Mouse (Mus musculus) neural tube, embryonic 12.5 days (tissue): ENCODE data around the gene Alg3. TPM values are rescaled to one million over a fixed set of nuclear protein-coding genes. Genes with fewer than 3 reads are reported as not detected.

Experiments
- ATAC-seq: fragments of 200-750 bp; cut with Nextera tagmentation; 2 replicates; pipeline ENCODE4 v1.8.0; 2017; ENCODE audit warnings: low read depth, mild to moderate bottlenecking, moderate TSS enrichment, moderate library complexity; ENCODE audit not compliant: low FRiP score
- H3K27ac ChIP-seq: fragments of 300-500 bp; sonication (generic); 2 replicates; pipeline ENCODE4 v1.5.1; 2016
- H3K27me3 ChIP-seq: fragments of 300-500 bp; sonication (generic); replicated peaks from 2 replicates; pipeline ENCODE4 v1.6.1; 2016; ENCODE audit warnings: mild to moderate bottlenecking
- H3K36me3 ChIP-seq: fragments of 300-500 bp; sonication (generic); 2 replicates; pipeline ENCODE4 v1.6.1; 2016; ENCODE audit warnings: mild to moderate bottlenecking
- H3K4me1 ChIP-seq: fragments of 300-500 bp; sonication (generic); 2 replicates; pipeline ENCODE4 v1.6.1; 2016
- H3K4me2 ChIP-seq: fragments of 300-500 bp; sonication (generic); replicated peaks from 2 replicates; pipeline ENCODE4 v1.6.1; 2016; ENCODE audit warnings: mild to moderate bottlenecking
- H3K4me3 ChIP-seq: fragments of 300-500 bp; sonication (generic); 2 replicates; pipeline ENCODE4 v1.5.1; 2016
- H3K9ac ChIP-seq: fragments of 300-500 bp; sonication (generic); 2 replicates; pipeline ENCODE4 v1.6.1; 2016; ENCODE audit warnings: mild to moderate bottlenecking
- H3K9me3 ChIP-seq: fragments of 300-500 bp; sonication (generic); 2 replicates; pipeline ENCODE4 v1.6.1; 2016; ENCODE audit warnings: mild to moderate bottlenecking
- WGBS: fragments of 180-500 bp; shearing (Covaris S2); methylation state at CpG from one replicate; pipeline ENCODE4 v1.1.7; 2016; 5-methylcytosine and 5-hydroxymethylcytosine counted together
- microRNA counts: library from miRNA; unstranded; fragments of <30 nt; microRNA quantifications from one replicate; lab custom pipeline; 2017
- microRNA-seq: library from miRNA; unstranded; fragments of <30 nt; microRNA quantifications from one replicate; pipeline ENCODE4, GENCODE M21; 2017
- polyA plus RNA-seq: library from polyadenylated mRNA; unstranded; fragments of >200 nt; fragmentation: Nextera tagmentation; extraction: Ambion mirVana; gene quantifications from 2 replicates; pipeline ENCODE4 v1.2.1, GENCODE M21; 2016

Alg3 gene
- polyA plus RNA-seq, 1 experiment from 2014 or later, result 44.5 TPM

DNA sequence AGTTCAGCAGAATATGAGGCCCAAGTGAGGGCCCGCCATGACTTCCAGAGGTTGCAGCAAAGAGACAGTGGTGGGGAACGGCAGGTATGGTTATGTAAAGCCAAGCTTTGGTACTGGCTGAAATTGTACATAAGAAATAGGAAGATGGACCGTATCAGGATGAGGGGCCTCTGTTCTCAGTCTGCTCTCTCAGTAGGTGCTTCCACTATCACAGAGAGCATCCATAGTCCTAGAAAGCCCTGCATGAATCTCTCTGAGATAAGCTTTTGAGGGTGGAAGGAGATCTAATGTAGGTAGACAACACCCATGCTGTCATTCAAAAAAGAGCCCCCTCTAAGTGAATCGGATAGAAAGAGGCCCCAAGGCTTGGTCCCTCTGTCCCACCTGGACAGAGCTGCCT lies 15.8 kb downstream of the Alg3 start:
- WGBS, result 88% methylated on average over 4 of the region's 4 CpGs
- H3K4me3 ChIP-seq, result no peak overlapping the region
- no peak overlapping the region for H3K27ac ChIP-seq
- no peaks in the 10 kb centered on the region for H3K36me3 ChIP-seq
- H3K9me3 ChIP-seq, result no peaks in the 10 kb centered on the region
- H3K4me1 ChIP-seq, result peaks cover 4% of the 10 kb centered on the region
- H3K9ac ChIP-seq, result no peak overlapping the region
- ATAC-seq, result no peak
- peaks cover 40% of the 10 kb centered on the region for H3K27me3 ChIP-seq
- no peak overlapping the region for H3K4me2 ChIP-seq

DNA sequence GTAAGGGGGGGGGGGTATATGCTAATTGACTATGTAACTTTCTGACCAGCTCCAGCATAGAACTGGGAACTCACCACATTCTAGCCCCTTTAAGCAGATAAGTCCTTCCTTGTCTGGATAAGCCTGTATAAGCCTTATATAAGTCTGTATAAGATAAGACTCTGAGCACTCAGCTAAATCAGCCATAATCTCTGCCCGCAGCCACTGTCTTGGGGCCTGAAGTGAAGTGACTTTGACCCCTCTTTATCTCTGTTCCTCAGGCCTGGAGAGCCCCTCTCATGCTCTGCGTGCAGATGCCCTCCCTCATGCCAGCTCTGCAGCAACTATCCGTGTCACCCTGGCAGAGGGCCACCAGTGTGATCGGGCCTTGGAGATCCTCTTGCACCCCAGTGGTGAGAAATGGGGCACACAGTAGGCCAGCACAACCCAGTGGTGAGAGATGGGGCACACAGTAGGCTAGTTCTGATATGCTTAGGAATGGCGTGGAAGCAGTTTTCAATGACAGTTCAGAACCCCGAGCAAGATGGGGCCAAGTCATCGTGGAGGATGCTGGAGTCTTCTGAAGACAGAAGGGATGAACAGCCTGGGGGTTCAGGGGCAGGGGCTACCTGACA lies 16.4 kb downstream of the Alg3 start:
- no peak overlapping the region for H3K27ac ChIP-seq
- H3K4me1 ChIP-seq, result peaks cover 10% of the 10 kb centered on the region
- H3K36me3 ChIP-seq, result no peaks in the 10 kb centered on the region
- WGBS, result 88% methylated on average over 7 of the region's 7 CpGs
- no peak overlapping the region for H3K4me3 ChIP-seq
- no peak overlapping the region for H3K9ac ChIP-seq
- no peak overlapping the region for H3K4me2 ChIP-seq
- no peak for ATAC-seq
- H3K27me3 ChIP-seq, result peaks cover 46% of the 10 kb centered on the region
- no peaks in the 10 kb centered on the region for H3K9me3 ChIP-seq

DNA sequence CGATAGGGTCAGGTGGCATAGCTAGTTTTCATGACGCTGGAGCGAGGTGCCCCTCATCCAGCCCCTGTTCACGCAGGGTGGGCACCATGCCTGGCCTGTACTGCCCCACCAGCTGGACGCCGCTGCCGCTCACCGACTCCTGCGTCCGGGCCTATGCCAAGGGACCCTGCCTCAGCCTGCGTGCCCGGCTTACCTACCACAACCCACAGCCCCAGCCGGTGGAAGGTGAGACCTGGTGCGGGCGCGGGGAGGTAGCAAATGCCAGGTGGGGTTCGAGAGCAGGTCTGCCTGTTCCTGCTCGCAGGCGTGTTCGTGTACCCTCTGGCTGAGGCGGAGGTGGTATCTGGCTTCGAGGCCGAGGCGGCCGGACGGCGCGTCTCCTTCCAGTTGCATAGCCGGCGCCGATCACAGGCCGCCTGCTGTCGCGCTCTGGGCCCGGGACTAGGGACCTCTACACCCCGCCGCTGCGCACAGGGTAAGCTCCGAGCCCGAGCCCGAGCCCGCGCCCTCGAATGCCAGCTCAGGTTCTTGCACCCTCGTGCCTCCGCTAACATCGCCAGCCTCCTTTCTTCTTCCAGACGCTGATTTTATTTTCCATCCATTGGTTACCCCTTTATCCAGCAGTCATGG lies 20.3 kb downstream of the Alg3 start:
- Histone ChIP-seq H3K9ac (peak overlapping the region; percentile 59; the same call in 1 of the 2 replicates), H3K4me2 (peak overlapping the region; percentile 92)

DNA sequence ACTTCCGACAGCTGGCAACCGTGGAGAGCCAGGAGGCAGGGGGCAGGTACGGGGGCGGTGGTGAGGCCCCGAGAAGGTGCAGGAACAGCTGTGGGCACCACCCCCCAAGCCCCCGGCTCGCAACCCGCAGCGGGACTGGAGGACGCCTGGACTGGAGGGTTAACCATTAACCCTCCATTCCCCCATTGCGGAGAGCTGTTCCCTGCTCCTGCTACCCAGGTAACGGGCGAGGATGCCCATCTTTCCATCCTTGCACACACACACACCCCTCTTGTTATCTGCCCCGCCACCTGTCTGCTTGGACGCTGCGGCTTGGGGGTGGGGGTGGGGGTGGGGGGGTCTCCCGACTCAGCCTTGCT lies 20.9 kb downstream of the Alg3 start:
- peaks cover 63% of the 10 kb centered on the region for H3K27me3 ChIP-seq
- peaks cover 21% of the 10 kb centered on the region for H3K4me1 ChIP-seq
- no peaks in the 10 kb centered on the region for H3K9me3 ChIP-seq
- no peak overlapping the region for H3K27ac ChIP-seq
- peak overlapping the region; percentile 92 for H3K4me2 ChIP-seq
- no peak; the same call in 1 of the 2 replicates for ATAC-seq
- 0 out of 2 replicates have a peak overlapping the region, but pooled peaks have one; percentile 59 for H3K9ac ChIP-seq
- 2% methylated on average over 17 of the region's 17 CpGs for whole genome bisulfite sequencing
- peak overlapping the region; percentile 49 for H3K4me3 ChIP-seq
- H3K36me3 ChIP-seq, result no peaks in the 10 kb centered on the region

More for the DNA sequence above, 20.3 kb downstream of the Alg3 start:
- peaks cover 21% of the 10 kb centered on the region for H3K4me1 ChIP-seq
- H3K27ac ChIP-seq, result no peak overlapping the region
- H3K9me3 ChIP-seq, result no peaks in the 10 kb centered on the region
- peaks cover 63% of the 10 kb centered on the region for H3K27me3 ChIP-seq
- H3K4me3 ChIP-seq, result peak overlapping the region; percentile 49
- H3K36me3 ChIP-seq, result no peaks in the 10 kb centered on the region
- 4% methylated on average over 48 of the region's 48 CpGs for WGBS
- peak; percentile 19; the same call in 1 of the 2 replicates for ATAC-seq

DNA sequence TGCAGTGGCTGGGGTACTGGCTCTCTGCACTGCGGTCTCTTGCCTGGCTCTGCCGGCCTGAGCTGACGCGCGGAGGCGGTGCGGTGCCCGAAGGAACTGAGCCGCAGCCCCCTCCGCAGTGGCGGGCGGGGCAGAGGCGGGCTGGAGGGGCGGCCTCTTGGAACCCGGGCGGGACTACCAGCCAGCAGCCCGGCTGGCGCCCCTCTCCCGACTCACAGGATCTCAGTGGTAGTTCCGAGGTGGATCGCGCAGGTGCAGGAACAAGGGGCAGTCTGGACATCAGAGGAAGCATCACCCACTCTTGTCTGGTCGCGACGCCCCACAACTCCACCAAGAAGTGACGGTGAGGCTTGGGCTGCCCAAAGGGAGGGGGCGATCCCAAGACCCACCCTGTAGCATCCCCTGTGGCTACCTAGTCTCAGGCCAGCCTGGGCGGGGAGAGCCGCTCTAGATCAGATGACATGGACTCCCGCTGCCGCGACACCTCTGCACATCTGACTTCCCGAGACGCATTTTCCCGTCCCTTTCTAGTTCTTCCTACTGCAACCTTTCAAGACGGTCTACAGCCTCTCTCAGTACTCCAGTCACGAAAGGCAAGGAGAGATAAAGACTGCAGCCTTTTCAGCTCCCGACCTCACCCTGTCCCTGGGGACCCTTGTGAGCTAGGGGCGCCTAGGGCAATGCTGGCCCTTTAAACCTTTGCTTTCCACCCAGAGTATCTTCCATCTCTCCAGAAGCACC lies 21.4 kb downstream of the Alg3 start:
- H3K4me3 ChIP-seq, result peak overlapping the region; percentile 49
- H3K27me3 ChIP-seq, result peaks cover 61% of the 10 kb centered on the region
- no peaks in the 10 kb centered on the region for H3K36me3 ChIP-seq
- no peaks in the 10 kb centered on the region for H3K9me3 ChIP-seq
- H3K4me1 ChIP-seq, result peaks cover 21% of the 10 kb centered on the region
- WGBS, result under 1% methylated on average over 38 of the region's 39 CpGs
- H3K27ac ChIP-seq, result no peak overlapping the region
- H3K9ac ChIP-seq, result peak overlapping the region; percentile 59
- peak overlapping the region; percentile 92 for H3K4me2 ChIP-seq
- ATAC-seq, result peak; percentile 89

DNA sequence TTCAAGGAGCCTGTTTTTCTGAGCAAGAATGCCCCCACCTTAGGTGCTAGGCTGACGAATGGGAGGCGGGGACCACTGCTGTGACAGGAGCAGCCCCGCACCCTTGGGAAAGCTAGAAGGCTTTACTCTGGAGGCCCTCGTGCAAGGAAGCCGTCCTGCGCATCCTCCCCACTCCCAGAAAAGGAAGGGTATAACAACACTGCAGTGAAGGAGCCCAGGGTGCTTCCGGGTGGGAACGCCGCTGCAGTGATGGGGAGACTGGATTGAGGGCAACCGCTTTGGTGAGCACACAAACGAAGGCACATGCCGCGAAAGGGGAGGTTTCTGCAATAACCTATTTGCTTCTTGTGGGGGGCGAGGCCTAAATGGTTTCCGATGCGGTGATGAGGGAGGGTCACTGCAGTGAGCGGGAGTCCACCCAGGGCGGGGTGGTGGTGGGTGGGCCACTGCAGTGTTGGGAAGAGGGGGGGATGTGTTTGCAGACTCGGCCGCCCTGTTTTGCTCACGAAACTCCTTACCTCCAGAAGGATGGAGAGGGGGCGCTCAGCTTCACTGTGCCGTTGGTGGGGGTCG lies 22.1 kb downstream of the Alg3 start, which contains the start of gene Vwa5b2:
Vwa5b2 (plus strand) TSS at position 106 of the 573 bp plus-strand sequence.
- Histone ChIP-seq H3K27me3 (peaks cover 58% of the 10 kb centered on the region), H3K4me2 (peak within 1 kb of the TSS; percentile 92)
- under 1% methylated on average over 24 of the region's 24 CpGs for WGBS

DNA sequence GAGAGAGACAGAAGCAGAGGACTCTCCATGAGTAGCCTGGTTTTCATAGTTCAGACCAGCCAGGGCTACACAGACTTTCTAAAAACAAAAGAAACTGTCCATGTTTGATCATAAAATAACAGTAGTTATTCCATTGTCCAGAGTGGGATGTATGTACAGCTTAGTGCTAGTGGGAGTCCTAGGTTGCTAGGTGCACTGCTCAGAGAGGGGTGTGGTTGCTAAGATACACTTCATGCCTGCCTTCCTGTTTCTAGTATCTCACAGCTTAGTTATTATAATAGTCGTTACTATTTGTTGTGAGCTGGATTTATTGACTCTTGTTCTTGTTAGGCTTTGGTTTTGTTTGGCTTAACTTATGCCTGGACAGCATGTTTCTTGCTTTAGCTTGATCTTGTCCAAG lies 46.5 kb downstream of the Alg3 start:
- Histone ChIP-seq H3K27me3 (no peaks in the 10 kb centered on the region), H3K4me2 (no peak overlapping the region), H3K4me1 (no peaks in the 10 kb centered on the region), H3K9me3 (no peaks in the 10 kb centered on the region), H3K4me3 (no peak overlapping the region), H3K27ac (no peak overlapping the region), H3K9ac (no peak overlapping the region), H3K36me3 (peaks cover 31% of the 10 kb centered on the region)
- WGBS, result 68% methylated on average over 1 of the region's 1 CpGs
- ATAC-seq, result no peak

More for the DNA sequence above, 22.1 kb downstream of the Alg3 start, which contains the start of gene Vwa5b2:
- H3K36me3 ChIP-seq, result no peaks in the 10 kb centered on the region
- no peaks in the 10 kb centered on the region for H3K9me3 ChIP-seq
- H3K4me3 ChIP-seq, result peak within 1 kb of the TSS; percentile 49
- no peak within 1 kb of the TSS for H3K27ac ChIP-seq
- H3K4me1 ChIP-seq, result peaks cover 21% of the 10 kb centered on the region
- peak; percentile 74 for ATAC-seq
- H3K9ac ChIP-seq, result peak within 1 kb of the TSS; percentile 59

DNA sequence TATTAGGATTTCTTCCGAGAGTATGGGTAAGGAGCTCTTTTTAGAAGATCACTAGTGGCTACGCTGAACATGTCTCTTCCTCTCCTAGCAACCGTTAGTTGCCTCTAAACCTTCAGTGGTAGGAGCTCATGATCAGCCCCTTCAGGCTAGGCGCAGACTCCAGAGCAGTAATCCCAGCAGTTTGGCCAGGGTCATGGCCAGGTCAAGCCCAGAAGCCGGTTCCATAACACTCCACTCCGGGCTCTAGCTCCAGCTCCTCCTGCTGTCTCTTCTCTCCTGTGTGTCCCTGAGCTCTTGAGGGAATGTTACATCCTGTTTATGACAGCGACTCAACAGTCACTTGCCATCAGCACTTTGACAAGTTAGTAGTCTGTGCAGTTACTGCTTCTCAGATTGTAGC lies 54.2 kb downstream of the Alg3 start:
- H3K36me3 ChIP-seq, result peaks cover 79% of the 10 kb centered on the region
- no peaks in the 10 kb centered on the region for H3K4me1 ChIP-seq
- no peaks in the 10 kb centered on the region for H3K27me3 ChIP-seq
- no peak overlapping the region for H3K9ac ChIP-seq
- no peak overlapping the region for H3K4me3 ChIP-seq
- H3K27ac ChIP-seq, result no peak overlapping the region
- no peak overlapping the region for H3K4me2 ChIP-seq
- WGBS, result 72% methylated on average over 7 of the region's 7 CpGs
- no peak for ATAC-seq
- H3K9me3 ChIP-seq, result no peaks in the 10 kb centered on the region

MicroRNA genes within 50 kb of the gene (microRNA counts, 519-probe panel; counts per million panel counts)
- 5,225 counts per million, percentile 85 among the panel's probes with 10 or more counts for microRNA mmu-miR-1224 (lab: Ali Mortazavi, UCI)

Small RNA genes lying within 50 kb of the gene (microRNA-seq; reads per million reads assigned to microRNA genes)
- 16.8 reads per million, percentile 28 among the genes with 10 or more reads in this experiment for gene Mir1224

Other genes with a start within 250 kb of the Alg3 start
- 121 and 131 TPM in 2 replicates for gene Abcc5, start 185.3 kb downstream of the Alg3 start, polyA plus RNA-seq
- 121 and 125 TPM in 2 replicates for gene Eif2b5, start 112.9 kb downstream of the Alg3 start, polyA plus RNA-seq
- 48.2 and 54.9 TPM in 2 replicates for gene Dvl3, start 94.8 kb downstream of the Alg3 start, polyA plus RNA-seq
- gene Ap2m1, start 76.3 kb downstream of the Alg3 start, polyA plus RNA-seq, result 922 and 966 TPM in 2 replicates
- gene Abcf3, start 63.2 kb downstream of the Alg3 start, polyA plus RNA-seq, result 70.9 and 81.2 TPM in 2 replicates
- 12.7 and 14.0 TPM in 2 replicates for gene Vwa5b2, start 22.3 kb downstream of the Alg3 start, polyA plus RNA-seq
- 18.7 and 21.2 TPM in 2 replicates for gene Eef1akmt4, start 142 bp downstream of the Alg3 start, polyA plus RNA-seq
- gene Gm49333, start 125 bp downstream of the Alg3 start, polyA plus RNA-seq, result not detected in 2 replicates
- gene Camk2n2, start 9.6 kb upstream of the Alg3 start, polyA plus RNA-seq, result 11.9 and 12.3 TPM in 2 replicates
- gene Ece2, start 18.1 kb upstream of the Alg3 start, polyA plus RNA-seq, result 6.9 and 8.0 TPM in 2 replicates
- 412 and 424 TPM in 2 replicates for gene Psmd2, start 39.9 kb upstream of the Alg3 start, polyA plus RNA-seq
- gene Eif4g1, start 56.6 kb upstream of the Alg3 start, polyA plus RNA-seq, result 183 and 190 TPM in 2 replicates
- 20.8 and 24.3 TPM in 2 replicates for gene Fam131a, start 81.5 kb upstream of the Alg3 start, polyA plus RNA-seq
- 85.4 and 85.5 TPM in 2 replicates for gene Polr2h, start 105.9 kb upstream of the Alg3 start, polyA plus RNA-seq
- gene Clcn2, start 106.0 kb upstream of the Alg3 start, polyA plus RNA-seq, result 40.8 and 43.3 TPM in 2 replicates
- 7.0 and 8.0 TPM in 2 replicates for gene Chrd, start 121.4 kb upstream of the Alg3 start, polyA plus RNA-seq
- gene Thpo, start 122.8 kb upstream of the Alg3 start, polyA plus RNA-seq, result 1.2 and 1.3 TPM in 2 replicates